Mouse (Mus musculus) liver, embryonic 15.5 days (tissue): Measurements from ENCODE around the gene Drd5. TPM values are rescaled to one million over a fixed set of nuclear protein-coding genes. Genes with fewer than 3 reads are reported as not detected.

Source experiments
- ATAC-seq: fragments of 200-750 bp; cut with Nextera tagmentation; 2 replicates; pipeline ENCODE4 v1.8.0; 2017; ENCODE audit warnings: moderate number of reproducible peaks, mild to moderate bottlenecking, moderate library complexity; ENCODE audit not compliant: insufficient read depth
- H3K27ac ChIP-seq: fragments of 300-500 bp; sonication (generic); replicated peaks from 2 replicates; pipeline ENCODE4 v1.5.1; 2015; ENCODE audit warnings: mild to moderate bottlenecking, inconsistent platforms
- H3K27me3 ChIP-seq: fragments of 300-500 bp; sonication (generic); 2 replicates; pipeline ENCODE4 v1.6.1; 2015; ENCODE audit warnings: mild to moderate bottlenecking, inconsistent platforms
- H3K36me3 ChIP-seq: fragments of 300-500 bp; sonication (generic); replicated peaks from 2 replicates; pipeline ENCODE4 v1.6.1; 2015; ENCODE audit warnings: moderate library complexity, mild to moderate bottlenecking, inconsistent platforms
- H3K4me1 ChIP-seq: fragments of 300-500 bp; sonication (generic); replicated peaks from 2 replicates; pipeline ENCODE4 v1.6.1; 2015; ENCODE audit warnings: inconsistent platforms
- H3K4me2 ChIP-seq: fragments of 300-500 bp; sonication (generic); 2 replicates; pipeline ENCODE4 v1.6.1; 2015; ENCODE audit warnings: moderate library complexity, mild to moderate bottlenecking, inconsistent platforms
- H3K4me3 ChIP-seq: fragments of 300-500 bp; sonication (generic); replicated peaks from 2 replicates; pipeline ENCODE4 v1.5.1; 2015; ENCODE audit warnings: mild to moderate bottlenecking, inconsistent platforms
- H3K9ac ChIP-seq: fragments of 300-500 bp; sonication (generic); 2 replicates; pipeline ENCODE4 v1.6.1; 2015; ENCODE audit warnings: moderate library complexity, mild to moderate bottlenecking, inconsistent platforms
- H3K9me3 ChIP-seq: fragments of 300-500 bp; sonication (generic); replicated peaks from 2 replicates; pipeline ENCODE4 v1.6.1; 2016; ENCODE audit warnings: inconsistent platforms
- WGBS: fragments of 180-500 bp; shearing (Covaris S2); methylation state at CpG from one replicate; pipeline ENCODE4 v1.1.7; 2015; ENCODE audit warnings: mixed read lengths; ENCODE audit not compliant: insufficient replicate concordance; 5-methylcytosine and 5-hydroxymethylcytosine counted together
- polyA plus RNA-seq: library from polyadenylated mRNA; unstranded; fragments of >200 nt; fragmentation: Nextera tagmentation; extraction: Ambion mirVana; gene quantifications from 2 replicates; pipeline ENCODE4 v1.2.1, GENCODE M21; 2015

Gene Drd5
- polyA plus RNA-seq = not detected in 2 replicates

DNA sequence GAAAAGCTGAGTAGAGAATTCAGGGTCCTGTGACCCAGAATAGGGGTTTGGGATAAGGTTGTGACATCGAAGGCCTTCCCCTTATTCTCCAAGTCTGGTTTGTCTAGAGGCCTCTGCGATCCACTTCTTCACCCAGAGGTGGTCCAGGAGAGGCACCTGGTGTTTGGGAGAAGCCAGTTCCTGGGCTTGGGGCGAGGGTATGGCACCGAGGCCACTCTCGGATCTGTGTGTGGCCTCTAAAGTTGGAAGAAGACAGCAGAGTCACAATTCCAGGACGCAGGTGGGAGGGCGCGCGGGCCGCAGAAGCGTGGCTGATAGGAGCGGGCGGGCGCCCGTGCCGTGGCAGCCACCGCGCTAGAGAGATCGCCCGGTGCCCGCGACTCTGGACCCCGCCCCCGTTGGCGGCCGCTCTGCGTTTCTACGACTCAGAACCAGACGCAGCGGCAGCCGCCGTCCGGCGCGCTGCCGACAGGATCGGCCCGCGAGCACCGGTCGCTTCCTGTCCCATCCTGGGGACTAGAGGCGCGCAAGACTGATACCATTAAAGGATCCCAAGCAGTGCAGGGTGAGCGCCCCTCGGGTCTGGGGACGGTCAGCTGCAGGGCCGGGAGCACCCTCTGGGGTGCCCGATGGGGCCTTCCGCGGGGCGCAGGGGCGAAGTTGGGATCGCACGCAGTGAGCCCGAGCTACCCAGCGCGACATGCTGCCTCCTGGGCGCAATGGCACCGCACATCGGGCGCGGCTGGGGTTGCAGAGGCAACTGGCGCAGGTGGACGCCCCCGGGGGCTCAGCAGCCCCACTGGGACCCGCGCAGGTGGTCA lies at the start of gene Drd5:
TSS of gene Drd5 (plus strand) at position 402 of the 821 bp plus-strand sequence.
- H3K4me3 ChIP-seq = no peak within 1 kb of the TSS
- WGBS = 2% methylated on average over 67 of the region's 67 CpGs
- H3K4me1 ChIP-seq = no peaks in the 10 kb centered on the region
- no peak within 1 kb of the TSS for H3K27ac ChIP-seq
- peaks cover 46% of the 10 kb centered on the region for H3K27me3 ChIP-seq
- H3K9ac ChIP-seq = no peak within 1 kb of the TSS
- H3K9me3 ChIP-seq = no peaks in the 10 kb centered on the region
- ATAC-seq = no peak
- no peak within 1 kb of the TSS for H3K4me2 ChIP-seq
- H3K36me3 ChIP-seq = no peaks in the 10 kb centered on the region

DNA sequence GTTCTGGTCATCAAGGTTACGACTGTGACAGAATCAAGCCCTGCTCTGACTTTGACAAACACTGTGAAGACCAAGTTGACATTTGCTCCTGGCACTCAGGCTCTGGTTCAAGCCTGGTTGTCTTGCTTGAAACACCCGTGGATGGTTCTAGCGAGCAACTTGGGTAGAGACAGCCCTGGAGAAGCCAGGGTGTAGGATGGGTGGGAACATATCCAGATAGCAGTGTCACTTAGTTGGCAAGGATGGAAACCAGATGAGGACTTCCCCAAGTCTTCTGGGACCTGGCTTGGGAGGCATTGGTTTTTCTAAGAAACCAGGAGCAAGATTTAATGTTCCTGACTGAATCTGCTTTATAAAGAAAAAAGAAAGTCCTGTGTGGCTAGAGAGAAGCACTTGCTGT lies 48.2 kb upstream of the Drd5 start:
- no peak overlapping the region for H3K4me2 ChIP-seq
- H3K9me3 ChIP-seq = no peaks in the 10 kb centered on the region
- H3K27ac ChIP-seq = no peak overlapping the region
- H3K4me1 ChIP-seq = no peaks in the 10 kb centered on the region
- H3K27me3 ChIP-seq = peaks cover 26% of the 10 kb centered on the region
- 67% methylated on average over 3 of the region's 3 CpGs for WGBS
- H3K9ac ChIP-seq = no peak overlapping the region
- H3K4me3 ChIP-seq = no peak overlapping the region
- no peak for ATAC-seq
- peaks cover 45% of the 10 kb centered on the region for H3K36me3 ChIP-seq

GRCm38 (mm10) chr5:38273831-38274230 lies 45.3 kb upstream of the Drd5 start:
- 32% methylated on average over 4 of the region's 4 CpGs for WGBS
- Histone ChIP-seq H3K4me3 (no peak overlapping the region), H3K4me2 (no peak overlapping the region), H3K27me3 (peaks cover 55% of the 10 kb centered on the region), H3K4me1 (no peaks in the 10 kb centered on the region), H3K9ac (no peak overlapping the region), H3K27ac (no peak overlapping the region), H3K9me3 (no peaks in the 10 kb centered on the region), H3K36me3 (peaks cover 23% of the 10 kb centered on the region)
- ATAC-seq = no peak

DNA sequence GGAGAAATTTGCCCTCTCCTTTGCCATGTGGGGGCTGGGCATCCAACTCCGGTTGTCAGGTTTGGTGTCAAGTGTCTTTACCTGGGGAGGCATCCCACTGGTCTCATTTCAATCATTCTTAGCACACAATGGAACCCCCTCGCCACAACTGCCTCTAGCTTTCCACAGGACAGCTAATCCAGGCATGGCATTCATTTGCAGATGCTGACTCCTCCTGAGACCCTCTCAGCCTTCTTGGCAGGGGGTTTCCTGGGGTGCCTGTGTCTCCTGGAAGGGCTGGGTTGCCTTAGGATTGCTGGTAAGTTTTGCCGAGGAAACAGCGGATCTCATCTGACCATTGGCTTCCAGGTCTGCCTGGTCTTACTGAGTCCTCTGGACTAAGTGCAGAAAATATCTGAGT lies 43.4 kb upstream of the Drd5 start, which contains the start of gene Otop1:
TSS of gene Otop1 (plus strand) at position 202 of the 400 bp plus-strand sequence.
- 13% methylated on average over 4 of the region's 4 CpGs for WGBS
- Histone ChIP-seq H3K4me2 (no peak within 1 kb of the TSS), H3K4me3 (no peak within 1 kb of the TSS), H3K4me1 (no peaks in the 10 kb centered on the region), H3K9ac (no peak within 1 kb of the TSS), H3K9me3 (no peaks in the 10 kb centered on the region), H3K36me3 (peaks cover 11% of the 10 kb centered on the region), H3K27me3 (peaks cover 68% of the 10 kb centered on the region), H3K27ac (no peak within 1 kb of the TSS)
- ATAC-seq = no peak

GRCm38 (mm10) chr5:38276451-38276850 lies 42.7 kb upstream of the Drd5 start:
- no peak for ATAC-seq
- no peak overlapping the region for H3K4me2 ChIP-seq
- peaks cover 4% of the 10 kb centered on the region for H3K36me3 ChIP-seq
- no peaks in the 10 kb centered on the region for H3K4me1 ChIP-seq
- H3K27me3 ChIP-seq = peaks cover 70% of the 10 kb centered on the region
- H3K9ac ChIP-seq = no peak overlapping the region
- H3K4me3 ChIP-seq = no peak overlapping the region
- H3K9me3 ChIP-seq = no peaks in the 10 kb centered on the region
- 3% methylated on average over 19 of the region's 19 CpGs for WGBS
- H3K27ac ChIP-seq = no peak overlapping the region

GRCm38 (mm10) chr5:38277098-38277866 lies 41.9 kb upstream of the Drd5 start:
- no peak for ATAC-seq
- WGBS = 2% methylated on average over 59 of the region's 65 CpGs
- no peaks in the 10 kb centered on the region for H3K36me3 ChIP-seq
- no peak overlapping the region for H3K27ac ChIP-seq
- H3K4me3 ChIP-seq = no peak overlapping the region
- no peaks in the 10 kb centered on the region for H3K4me1 ChIP-seq
- H3K4me2 ChIP-seq = no peak overlapping the region
- H3K27me3 ChIP-seq = peaks cover 70% of the 10 kb centered on the region
- no peaks in the 10 kb centered on the region for H3K9me3 ChIP-seq
- no peak overlapping the region for H3K9ac ChIP-seq

DNA sequence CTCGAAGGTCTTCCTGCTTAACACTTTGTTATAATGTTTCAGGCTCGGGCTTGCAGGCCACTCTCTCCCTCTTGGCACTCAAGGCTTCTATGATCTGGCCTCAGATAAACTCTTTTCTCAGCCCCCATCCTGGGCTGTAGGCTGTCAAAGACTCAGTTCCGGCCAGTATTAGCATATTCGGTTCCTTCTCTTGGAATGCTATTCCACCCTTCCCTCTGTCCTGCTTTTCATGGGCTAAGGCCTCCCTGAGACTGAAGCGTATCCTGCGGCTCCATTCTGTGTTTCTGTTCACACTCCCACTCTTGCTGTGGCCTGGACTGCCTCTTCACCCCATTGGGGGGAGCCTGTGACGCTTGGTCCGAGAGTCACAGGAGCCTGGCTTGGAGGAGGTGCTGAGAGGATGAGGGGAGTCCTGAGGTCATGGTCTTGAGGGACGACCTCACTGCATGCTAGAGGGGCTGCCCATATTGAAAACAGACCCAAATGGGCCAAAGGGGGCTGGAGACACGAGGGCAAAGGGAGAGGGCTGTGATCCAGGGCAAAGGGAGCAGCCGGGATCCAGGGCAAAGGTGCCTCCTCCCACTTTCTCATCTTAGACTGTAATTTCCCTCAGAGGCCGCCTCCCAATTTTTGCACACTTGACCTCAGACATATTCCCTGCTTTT lies 41.1 kb upstream of the Drd5 start:
- Histone ChIP-seq H3K4me1 (no peaks in the 10 kb centered on the region), H3K9ac (no peak overlapping the region), H3K36me3 (no peaks in the 10 kb centered on the region), H3K9me3 (no peaks in the 10 kb centered on the region), H3K4me3 (no peak overlapping the region), H3K4me2 (no peak overlapping the region), H3K27me3 (peaks cover 70% of the 10 kb centered on the region), H3K27ac (no peak overlapping the region)
- ATAC-seq = no peak
- 19% methylated on average over 12 of the region's 12 CpGs for WGBS

DNA sequence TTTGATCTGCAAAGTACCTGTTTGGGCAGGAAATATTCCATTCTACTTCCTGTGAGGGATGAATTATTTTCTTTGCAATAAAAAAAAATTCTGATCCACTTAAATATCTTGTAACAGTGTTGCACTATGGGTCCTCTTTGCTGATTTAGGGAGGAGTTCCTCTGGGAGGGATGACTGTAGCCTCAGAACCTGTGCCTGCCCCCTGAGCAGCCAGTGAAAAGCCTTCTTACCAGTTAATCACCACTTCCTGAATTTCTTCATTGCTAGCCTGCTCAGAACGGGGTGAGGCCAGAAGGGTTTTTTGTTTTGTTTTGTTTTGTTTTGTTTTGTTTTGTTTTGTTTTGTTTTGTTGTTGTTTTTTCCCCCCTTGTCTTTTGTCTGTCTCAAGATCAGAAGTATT lies 39.1 kb upstream of the Drd5 start:
- no peaks in the 10 kb centered on the region for H3K9me3 ChIP-seq
- peaks cover 52% of the 10 kb centered on the region for H3K27me3 ChIP-seq
- 14% methylated on average over 1 of the region's 1 CpGs for WGBS
- H3K9ac ChIP-seq = no peak overlapping the region
- no peak for ATAC-seq
- H3K4me2 ChIP-seq = no peak overlapping the region
- no peak overlapping the region for H3K4me3 ChIP-seq
- H3K36me3 ChIP-seq = no peaks in the 10 kb centered on the region
- H3K27ac ChIP-seq = no peak overlapping the region
- no peaks in the 10 kb centered on the region for H3K4me1 ChIP-seq

DNA sequence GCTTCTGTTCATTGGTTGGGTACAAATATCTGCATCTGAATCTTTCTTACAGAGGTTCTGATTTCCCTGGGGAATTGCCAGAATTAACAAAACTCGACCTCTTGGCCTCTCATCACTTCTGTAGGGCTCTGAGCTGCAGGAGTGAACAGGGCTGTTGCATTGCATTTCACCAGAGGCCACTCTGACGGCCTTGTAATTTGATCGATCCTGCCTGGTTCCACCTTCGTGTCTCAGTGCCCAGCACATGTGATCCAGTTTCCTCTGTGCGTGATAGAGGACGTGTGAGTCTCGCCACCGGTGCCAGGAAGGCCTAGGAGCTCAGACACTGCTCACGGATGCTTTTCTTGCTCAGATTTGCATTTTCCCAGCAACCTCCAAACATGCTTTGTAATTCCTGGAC lies 33.4 kb upstream of the Drd5 start:
- no peak overlapping the region for H3K9ac ChIP-seq
- H3K4me2 ChIP-seq = no peak overlapping the region
- WGBS = 69% methylated on average over 9 of the region's 9 CpGs
- ATAC-seq = no peak
- H3K4me1 ChIP-seq = no peaks in the 10 kb centered on the region
- no peaks in the 10 kb centered on the region for H3K9me3 ChIP-seq
- H3K4me3 ChIP-seq = no peak overlapping the region
- H3K27ac ChIP-seq = no peak overlapping the region
- H3K36me3 ChIP-seq = no peaks in the 10 kb centered on the region
- H3K27me3 ChIP-seq = 0 out of 2 replicates have a peak, but pooled peaks cover 2% of the 10 kb centered on the region

DNA sequence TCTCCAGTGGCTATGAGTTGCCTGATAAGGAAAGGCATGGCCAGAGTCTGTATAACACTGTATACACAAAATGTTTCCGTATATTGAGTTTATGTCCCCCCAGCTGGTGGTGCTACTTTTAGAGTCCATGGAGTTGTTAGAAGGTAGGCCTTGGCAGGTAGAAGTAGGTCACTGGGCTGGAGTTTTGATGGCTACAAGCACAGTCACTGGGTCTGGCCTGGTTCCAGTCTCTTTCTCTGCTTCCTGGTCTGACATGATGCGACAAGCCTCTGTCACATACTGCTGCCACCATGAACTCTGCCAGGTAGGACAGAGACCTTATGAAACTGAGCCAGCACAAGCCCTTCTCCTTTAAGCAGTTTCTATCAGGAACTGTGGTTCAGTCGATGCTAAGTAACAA lies 30.7 kb upstream of the Drd5 start:
- H3K27me3 ChIP-seq = no peaks in the 10 kb centered on the region
- no peaks in the 10 kb centered on the region for H3K4me1 ChIP-seq
- H3K9ac ChIP-seq = no peak overlapping the region
- no peak overlapping the region for H3K27ac ChIP-seq
- H3K4me2 ChIP-seq = no peak overlapping the region
- ATAC-seq = no peak
- H3K36me3 ChIP-seq = no peaks in the 10 kb centered on the region
- H3K4me3 ChIP-seq = no peak overlapping the region
- 54% methylated on average over 3 of the region's 3 CpGs for WGBS
- no peaks in the 10 kb centered on the region for H3K9me3 ChIP-seq
